Mouse (Mus musculus) kidney, adult 2 months (tissue): ENCODE measurements around the gene Elmo1. TPM values are rescaled to one million over a fixed set of nuclear protein-coding genes. Genes with fewer than 3 reads are reported as not detected.

Experiments
- DNase-seq: peaks from one replicate; pipeline ENCODE4 v3.0.0; 2021
- H3K27ac ChIP-seq: fragments of 200-500 bp; 2 replicates; pipeline ENCODE4 v1.5.1; 2012; ENCODE audit warnings: low read depth, low read length, control low read depth, inconsistent platforms; ENCODE audit not compliant: insufficient read depth
- H3K27me3 ChIP-seq: fragments of 200-500 bp; replicated peaks from 2 replicates; pipeline ENCODE4 v1.6.1; 2012; ENCODE audit warnings: mild to moderate bottlenecking, moderate library complexity, low read length, inconsistent platforms; ENCODE audit not compliant: control insufficient read depth, insufficient read depth
- H3K36me3 ChIP-seq: fragments of 200-500 bp; 2 replicates; pipeline ENCODE4 v1.6.1; 2012; ENCODE audit warnings: mild to moderate bottlenecking, moderate library complexity, low read length, inconsistent platforms; ENCODE audit not compliant: control insufficient read depth, insufficient read depth
- H3K4me1 ChIP-seq: fragments of 200-500 bp; 2 replicates; pipeline ENCODE4 v1.6.1; 2011; ENCODE audit warnings: low read length; ENCODE audit not compliant: control insufficient read depth, insufficient read depth
- H3K4me3 ChIP-seq: fragments of 200-500 bp; 2 replicates; pipeline ENCODE4 v1.5.1; 2011; ENCODE audit warnings: mild to moderate bottlenecking, low read depth, low read length, control low read depth; ENCODE audit not compliant: insufficient read depth
- CTCF ChIP-seq: fragments of 200-500 bp; conservative IDR thresholded peaks from 2 replicates; pipeline ENCODE4 v1.5.1; 2011; ENCODE audit warnings: low read depth, mild to moderate bottlenecking, control low read depth, low read length, moderate library complexity, mixed read lengths; ENCODE audit not compliant: insufficient read depth, insufficient read length
- POLR2A ChIP-seq: fragments of 200-500 bp; IDR thresholded peaks from one replicate; pipeline ENCODE4 v1.6.1; 2011; ENCODE audit warnings: low read depth, low read length, control low read depth
- WGBS: fragments of 180-500 bp; shearing (Covaris S2); methylation state at CpG from one replicate; pipeline ENCODE4 v1.1.7; 2018; 5-methylcytosine and 5-hydroxymethylcytosine counted together
- polyA plus RNA-seq: library from polyadenylated mRNA; depleted of rRNA; stranded (reverse); fragments of >200 nt; gene quantifications from 2 replicates; pipeline ENCODE4 v1.2.3, GENCODE M21; 2012

Gene Elmo1
- polyA plus RNA-seq, 1 experiment, result 4.5 TPM

DNA sequence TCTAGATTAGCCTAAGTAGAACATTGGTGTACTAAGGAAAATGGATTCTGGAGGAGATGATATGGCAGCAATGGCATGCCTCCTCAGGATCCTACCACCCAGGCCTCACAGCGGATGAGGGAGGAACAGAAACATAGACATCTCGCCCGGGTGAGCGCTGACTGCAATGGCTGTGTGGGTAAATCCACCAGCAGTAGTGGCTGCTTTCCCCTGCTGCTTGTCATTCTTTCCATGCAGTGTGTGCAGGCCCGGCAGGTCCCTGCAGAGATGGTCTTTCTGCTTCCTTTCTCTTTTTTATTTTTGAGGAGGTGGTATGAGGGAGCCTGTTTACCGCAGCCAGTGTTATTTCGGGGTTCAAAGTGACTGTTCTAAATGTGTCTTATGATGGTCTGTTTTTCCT lies 143.3 kb downstream of the Elmo1 start:
- Histone ChIP-seq H3K4me1 (no peaks in the 10 kb centered on the region), H3K27me3 (no peaks in the 10 kb centered on the region), H3K27ac (no peak overlapping the region), H3K36me3 (no peaks in the 10 kb centered on the region), H3K4me3 (no peak overlapping the region)
- DNase-seq, result no peak
- TF ChIP-seq POLR2A (no peak), CTCF (no peak)
- 92% methylated on average over 7 of the region's 7 CpGs for WGBS

DNA sequence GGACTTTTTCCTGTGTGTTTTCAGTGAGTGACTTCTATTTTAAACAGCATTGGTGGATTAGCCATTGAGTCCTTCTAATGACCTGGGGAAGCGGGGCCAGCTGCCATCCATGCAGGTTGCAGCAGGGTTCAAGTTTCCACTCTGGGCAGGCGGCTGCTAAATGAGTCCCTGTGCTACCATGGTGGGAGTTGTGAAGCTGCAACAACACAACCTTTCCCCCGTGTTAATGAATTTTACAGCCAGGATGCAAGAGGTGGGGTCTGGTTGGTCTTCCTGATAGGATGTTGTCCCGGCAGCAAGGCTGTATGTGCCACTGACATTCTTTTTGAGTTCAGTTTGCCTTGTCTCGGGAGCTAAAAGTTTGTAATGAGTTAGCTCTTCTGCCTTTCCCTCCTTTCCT lies 147.2 kb downstream of the Elmo1 start:
- H3K27me3 ChIP-seq, result no peaks in the 10 kb centered on the region
- no peak overlapping the region for H3K4me3 ChIP-seq
- no peak overlapping the region for H3K27ac ChIP-seq
- no peak for TF ChIP-seq CTCF
- TF ChIP-seq POLR2A, result no peak
- H3K4me1 ChIP-seq, result no peaks in the 10 kb centered on the region
- no peaks in the 10 kb centered on the region for H3K36me3 ChIP-seq
- WGBS, result 33% methylated on average over 5 of the region's 5 CpGs
- DNase-seq, result no peak

DNA sequence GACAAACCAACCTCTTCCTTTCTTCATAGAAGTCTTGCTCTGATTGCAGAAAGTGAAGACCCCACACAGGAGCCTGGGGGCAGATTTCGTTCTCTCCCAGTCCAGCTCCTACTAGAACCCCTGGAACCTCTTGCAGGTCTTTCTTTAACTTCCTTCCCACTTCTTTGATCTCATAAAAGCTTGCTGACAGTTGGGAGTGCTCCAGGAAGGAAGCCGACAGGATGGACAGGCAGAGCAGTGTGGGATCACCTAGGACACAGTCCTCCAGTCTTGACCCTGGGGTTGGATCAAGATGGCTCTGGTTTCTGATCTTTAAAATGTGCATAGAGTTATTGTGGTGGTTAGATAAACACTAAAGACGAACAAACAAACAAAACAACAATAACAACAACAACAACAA lies 147.8 kb downstream of the Elmo1 start:
- H3K4me3 ChIP-seq, result no peak overlapping the region
- 48% methylated on average over 3 of the region's 3 CpGs for WGBS
- H3K27ac ChIP-seq, result no peak overlapping the region

DNA sequence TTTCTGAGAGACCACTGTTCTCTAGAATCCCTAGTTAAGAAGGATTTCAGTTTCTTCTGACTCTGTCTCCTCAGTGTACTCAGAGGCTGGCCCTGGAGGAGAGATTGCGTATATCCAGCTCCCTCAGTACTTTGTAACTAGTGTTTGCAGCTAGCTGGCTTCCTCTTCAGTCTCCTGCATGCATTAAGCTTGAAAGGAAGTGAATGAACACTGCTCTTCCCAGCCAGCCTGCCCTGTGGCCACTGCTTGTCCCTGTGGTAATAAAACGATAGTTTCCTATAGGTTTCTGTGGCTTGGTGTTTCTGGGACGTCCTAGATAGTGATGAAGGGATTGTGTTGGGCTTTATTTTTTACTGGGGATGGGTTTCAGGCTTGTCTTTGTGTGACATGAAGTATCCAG lies 148.3 kb downstream of the Elmo1 start:
- H3K27ac ChIP-seq, result no peak overlapping the region
- no peak for DNase-seq
- 85% methylated on average over 3 of the region's 3 CpGs for WGBS
- no peak for TF ChIP-seq POLR2A
- TF ChIP-seq CTCF, result no peak
- no peak overlapping the region for H3K4me3 ChIP-seq
- H3K4me1 ChIP-seq, result no peaks in the 10 kb centered on the region
- H3K36me3 ChIP-seq, result no peaks in the 10 kb centered on the region
- no peaks in the 10 kb centered on the region for H3K27me3 ChIP-seq

More for the DNA sequence above, 147.8 kb downstream of the Elmo1 start:
- Histone ChIP-seq H3K4me1 (no peaks in the 10 kb centered on the region), H3K36me3 (no peaks in the 10 kb centered on the region), H3K27me3 (no peaks in the 10 kb centered on the region)
- TF ChIP-seq CTCF (no peak), POLR2A (no peak)
- peak; percentile 35 for DNase-seq

DNA sequence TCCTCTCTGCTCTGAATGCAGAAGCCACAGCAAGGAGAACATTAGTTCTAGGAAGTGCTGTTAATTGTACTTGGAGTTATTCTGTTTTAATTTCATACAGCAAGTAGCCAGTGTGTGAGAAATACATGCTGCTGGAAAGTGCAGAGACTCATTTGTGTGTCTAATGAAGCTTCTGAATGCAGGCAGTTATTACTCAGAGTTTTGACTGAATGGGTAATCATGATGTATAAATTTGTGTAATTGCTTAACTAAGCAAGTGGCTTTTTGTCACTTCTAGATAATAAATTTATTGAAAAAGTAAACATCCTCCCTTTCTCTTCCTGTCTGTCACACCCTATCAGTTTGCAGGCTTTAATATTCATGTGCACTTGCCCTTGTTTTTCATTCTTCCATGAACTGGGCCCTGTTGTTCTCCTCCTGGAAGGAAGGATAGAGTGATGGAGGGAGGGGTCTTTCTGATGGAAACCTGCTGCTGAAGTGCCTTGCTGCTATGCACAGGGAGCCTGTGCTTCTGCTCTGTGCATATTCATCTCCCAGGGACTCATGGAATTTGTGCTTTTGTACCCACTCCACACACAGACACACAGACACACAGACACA lies 159.8 kb downstream of the Elmo1 start:
- Histone ChIP-seq H3K4me1 (no peaks in the 10 kb centered on the region), H3K4me3 (no peak overlapping the region), H3K27ac (no peak overlapping the region), H3K27me3 (no peaks in the 10 kb centered on the region), H3K36me3 (no peaks in the 10 kb centered on the region)
- no peak for DNase-seq
- TF ChIP-seq CTCF, result no peak
- TF ChIP-seq POLR2A, result no peak

DNA sequence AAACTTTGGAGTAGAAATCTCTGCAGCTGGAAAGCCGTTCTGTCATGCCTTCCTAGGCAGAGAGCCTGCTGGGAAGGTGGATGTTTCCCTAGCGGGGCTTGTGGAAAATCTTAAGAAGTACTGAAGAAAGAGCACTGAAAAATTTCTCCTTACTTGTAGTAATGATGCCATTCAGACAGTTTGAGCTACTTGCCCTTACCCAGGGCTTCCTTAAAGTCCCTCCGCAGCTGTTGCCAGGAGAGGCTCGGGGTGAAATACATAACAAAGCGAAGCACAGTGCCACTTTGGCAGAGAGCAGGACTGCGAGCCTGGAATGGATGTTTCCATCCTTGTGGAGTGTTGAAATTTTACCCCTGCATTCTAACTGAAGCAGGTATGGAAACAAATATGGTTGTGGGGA lies 164.5 kb downstream of the Elmo1 start:
- no peaks in the 10 kb centered on the region for H3K4me1 ChIP-seq
- no peaks in the 10 kb centered on the region for H3K27me3 ChIP-seq
- no peak overlapping the region for H3K4me3 ChIP-seq
- H3K27ac ChIP-seq, result no peak overlapping the region
- TF ChIP-seq POLR2A, result no peak
- no peak for TF ChIP-seq CTCF
- 63% methylated on average over 6 of the region's 6 CpGs for WGBS
- no peak for DNase-seq
- no peaks in the 10 kb centered on the region for H3K36me3 ChIP-seq

DNA sequence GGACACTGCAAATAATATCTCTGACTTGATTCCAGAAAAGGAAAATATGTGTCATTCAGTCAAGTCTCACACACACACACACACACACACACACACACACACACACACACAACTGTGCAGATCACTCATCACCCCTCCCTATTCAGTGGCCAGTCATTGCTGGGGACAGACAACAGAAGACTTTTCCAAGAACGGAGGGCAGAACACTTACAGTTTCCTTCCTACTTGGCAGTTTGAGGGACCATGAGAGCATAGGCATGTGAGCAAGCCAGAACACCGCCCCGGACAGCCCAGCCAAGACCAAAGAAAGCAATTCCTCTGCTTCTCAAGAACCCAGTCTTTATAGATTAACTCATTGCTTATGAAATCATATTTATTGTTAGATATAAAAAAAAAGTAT lies 165.0 kb downstream of the Elmo1 start:
- H3K4me1 ChIP-seq, result no peaks in the 10 kb centered on the region
- no peaks in the 10 kb centered on the region for H3K27me3 ChIP-seq
- no peaks in the 10 kb centered on the region for H3K36me3 ChIP-seq
- WGBS, result 68% methylated on average over 3 of the region's 3 CpGs
- no peak for TF ChIP-seq POLR2A
- no peak for TF ChIP-seq CTCF
- H3K4me3 ChIP-seq, result no peak overlapping the region
- H3K27ac ChIP-seq, result no peak overlapping the region
- peak; percentile 47 for DNase-seq

DNA sequence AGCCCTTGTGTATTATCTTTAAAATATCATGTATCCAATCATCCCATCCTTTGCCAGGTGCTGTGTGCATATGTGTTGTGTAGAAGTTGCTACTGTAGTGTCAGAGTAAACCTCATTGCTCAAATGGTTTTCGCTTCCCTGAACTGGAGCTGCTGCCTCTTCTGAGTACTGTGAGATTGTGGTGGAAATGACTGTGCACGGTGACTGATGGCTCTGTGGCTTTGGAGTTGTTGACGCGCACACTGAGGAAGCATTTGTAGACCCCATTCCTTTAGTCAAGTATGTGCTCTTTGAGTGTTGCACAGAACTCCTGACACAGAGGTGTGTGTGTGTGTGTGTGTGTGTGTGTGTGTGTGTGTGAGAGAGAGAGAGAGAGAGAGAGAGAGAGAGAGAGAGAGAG lies 166.2 kb downstream of the Elmo1 start:
- H3K4me3 ChIP-seq, result no peak overlapping the region

More for the DNA sequence above, 166.2 kb downstream of the Elmo1 start:
- no peaks in the 10 kb centered on the region for H3K27me3 ChIP-seq
- TF ChIP-seq CTCF (no peak), POLR2A (no peak)
- no peak overlapping the region for H3K27ac ChIP-seq
- H3K4me1 ChIP-seq, result no peaks in the 10 kb centered on the region
- H3K36me3 ChIP-seq, result no peaks in the 10 kb centered on the region
- no peak for DNase-seq
- 91% methylated on average over 4 of the region's 4 CpGs for WGBS
